Mouse (Mus musculus) thymus, adult 18-20 months (tissue): ENCODE results near the gene Ang5.
"Not testable (repeated sequence)": the region's sequence is repeated elsewhere in the genome, so short reads cannot be mapped to it uniquely, and the experiment has no call there.

Source experiments
- DNase-seq, 2 experiments: peaks; one replicate each; pipeline ENCODE4 v3.0.0; 2022; ENCODE audit warnings: mixed read lengths in 2 of 2

Ang5 gene

DNA sequence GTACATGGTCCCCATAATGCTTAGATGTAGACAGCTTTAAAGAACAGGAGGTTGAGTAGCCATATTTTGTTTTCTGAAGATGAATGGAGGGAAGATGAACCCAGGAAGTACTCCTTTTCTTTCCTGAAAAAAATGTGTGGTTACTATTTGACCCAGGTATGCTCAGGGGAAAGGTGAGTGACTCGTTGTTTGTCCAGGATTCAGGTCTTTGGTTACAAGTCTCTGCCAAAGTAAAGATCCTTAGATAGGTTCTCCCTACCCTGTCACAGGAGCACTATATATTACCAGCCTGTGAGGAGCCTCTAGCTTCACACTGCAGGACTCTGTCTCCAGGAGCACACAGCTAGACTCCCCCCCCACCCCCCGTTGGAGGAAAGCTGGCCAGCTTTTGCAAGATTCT, at the start of gene Ang5:
Ang5 (plus strand) TSS at position 301 of the 400 bp plus-strand sequence.
- not testable (repeated sequence) for DNase-seq

DNA sequence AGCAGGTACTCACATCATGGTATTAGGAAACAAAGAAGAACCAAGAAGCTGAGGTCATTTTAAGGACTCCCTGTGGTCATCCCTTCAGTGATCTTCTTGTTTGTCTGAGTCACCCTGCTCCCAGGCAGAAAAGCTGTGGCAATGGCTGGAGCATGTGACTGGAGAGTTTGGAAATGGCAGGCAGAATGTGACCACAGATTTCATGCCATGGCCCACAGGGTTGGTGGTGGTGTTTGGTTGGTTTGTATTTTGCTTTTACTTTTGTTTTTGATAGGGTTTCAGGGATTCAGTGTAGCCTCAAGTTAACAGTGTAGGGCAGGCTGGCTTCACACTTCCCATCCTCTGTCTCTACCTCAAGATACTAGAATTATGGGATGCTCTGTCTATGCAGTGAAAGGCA, 38.7 kb upstream of the Ang5 start:
- not testable (repeated sequence) for DNase-seq

DNA sequence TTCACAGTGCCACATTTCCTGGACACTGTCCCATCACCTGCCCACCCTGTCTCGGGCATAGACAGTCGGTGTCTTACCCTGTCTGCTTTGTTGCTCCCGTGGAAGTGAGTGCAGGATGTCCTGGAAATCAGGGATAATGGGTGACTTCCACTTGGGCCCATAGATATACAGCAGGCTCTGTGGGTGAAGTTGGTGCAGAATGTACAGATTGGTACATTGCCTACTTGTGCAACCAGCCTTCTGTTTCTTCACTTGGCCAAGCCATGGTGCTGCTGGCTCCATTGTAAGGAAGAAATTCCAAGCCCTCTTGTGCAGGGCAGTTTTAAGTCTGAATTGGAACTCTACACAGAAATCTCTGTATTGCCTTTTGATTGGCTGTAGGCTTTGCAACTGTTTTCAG, 33.4 kb upstream of the Ang5 start, which contains the start of gene Ear10:
Ear10 (minus strand) TSS at position 101 of the 400 bp plus-strand sequence.
- not testable (repeated sequence) for DNase-seq

DNA sequence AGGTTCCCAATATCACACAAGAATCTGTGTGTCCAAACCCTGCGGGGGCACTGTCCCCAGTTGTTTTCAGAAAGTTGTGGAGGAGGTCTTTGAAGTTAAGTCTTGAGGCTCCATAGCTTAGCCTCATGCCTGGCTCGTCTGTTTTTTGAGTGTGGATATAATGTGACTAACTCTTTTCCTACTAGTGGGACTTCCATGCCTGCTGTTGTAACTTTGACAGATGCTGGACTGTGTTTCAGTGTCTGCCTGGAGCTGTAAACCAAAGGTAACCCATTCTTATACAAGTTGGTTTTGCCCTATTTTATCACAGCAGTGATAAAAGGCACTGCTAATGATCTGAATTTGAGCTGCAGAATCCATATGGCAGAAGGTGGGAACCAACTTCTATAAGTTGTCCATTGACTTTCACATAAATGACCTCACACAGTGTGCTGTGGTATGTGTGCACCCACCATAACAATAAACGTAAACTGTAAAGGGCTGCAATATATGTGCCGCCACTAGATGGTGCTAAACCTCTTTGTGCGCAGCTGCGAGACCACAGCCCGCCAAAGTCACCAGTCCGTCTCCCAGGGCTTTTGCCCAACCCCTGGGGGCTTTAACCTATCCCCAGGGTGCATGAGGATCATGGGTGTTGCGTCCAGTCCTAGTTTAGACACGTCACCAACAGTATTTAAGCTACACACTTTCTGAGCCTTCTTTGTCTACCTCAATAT, 32.0 kb upstream of the Ang5 start, which contains the start of gene Gm8113:
Gm8113 (plus strand) TSS at position 703 of the 716 bp plus-strand sequence.
- peak in 1 of 2 experiments; percentile 5 for DNase-seq

DNA sequence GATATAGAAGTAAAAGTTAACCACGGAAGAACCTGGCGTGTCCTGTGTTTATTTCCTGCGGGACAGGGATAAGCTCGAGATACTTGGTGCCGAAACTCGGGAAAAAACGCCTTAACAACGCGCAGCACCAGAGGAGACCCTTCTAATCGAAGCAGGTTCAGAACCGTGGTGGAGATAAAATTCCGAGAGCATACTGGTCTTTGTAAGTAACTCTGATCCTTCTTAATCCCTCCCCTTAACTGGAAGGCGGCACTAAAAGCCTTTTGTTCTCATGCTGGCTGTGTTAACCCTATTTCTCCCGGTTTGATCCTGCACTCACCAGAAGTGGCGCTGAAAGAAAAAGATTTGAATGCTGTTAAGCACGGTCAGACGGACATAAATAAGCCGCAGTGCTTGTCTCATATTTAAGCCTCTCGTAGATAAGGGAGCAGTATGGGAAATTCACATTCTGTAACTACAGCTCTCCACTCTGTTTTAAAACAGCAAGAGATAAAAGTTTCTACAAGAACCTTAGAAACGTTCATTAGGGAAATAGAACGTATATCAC, 31.4 kb upstream of the Ang5 start:
- not testable (repeated sequence) for DNase-seq

DNA sequence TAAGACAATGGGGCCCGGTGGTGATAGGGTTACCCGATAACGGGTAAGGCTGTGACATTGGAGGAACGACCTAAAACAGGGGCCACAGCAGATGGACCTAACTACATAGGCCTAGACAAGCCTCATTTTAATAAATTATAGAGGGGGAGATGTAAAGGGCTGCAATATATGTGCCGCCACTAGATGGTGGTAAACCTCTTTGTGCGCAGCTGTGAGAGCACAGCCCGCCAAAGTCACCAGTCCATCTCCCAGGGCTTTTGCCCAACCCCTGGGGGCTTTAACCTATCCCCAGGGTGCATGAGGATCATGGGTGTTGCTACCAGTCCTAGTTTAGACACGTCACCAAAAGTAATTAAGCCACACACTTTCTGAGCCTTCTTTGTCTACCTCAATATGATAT, 23.9 kb upstream of the Ang5 start:
- DNase-seq: not testable (repeated sequence)

DNA sequence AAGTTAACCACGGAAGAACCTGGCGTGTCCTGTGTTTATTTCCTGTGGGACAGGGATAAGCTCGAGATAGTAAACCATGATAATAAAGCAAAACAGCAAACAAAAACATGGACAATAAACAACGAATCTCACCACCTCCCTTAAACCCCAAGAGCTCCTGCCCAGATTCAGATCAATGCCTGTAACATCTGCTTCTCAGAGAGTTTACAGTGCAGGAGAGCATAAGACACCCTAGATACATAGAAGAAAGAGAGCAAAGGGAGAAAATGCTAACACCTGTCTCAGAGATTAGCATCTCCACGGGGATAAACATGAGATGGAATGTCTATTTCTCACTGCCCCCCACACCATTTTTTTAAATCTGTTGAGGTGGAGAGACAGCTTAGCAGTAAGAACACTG, 23.5 kb upstream of the Ang5 start:
- not testable (repeated sequence) for DNase-seq

DNA sequence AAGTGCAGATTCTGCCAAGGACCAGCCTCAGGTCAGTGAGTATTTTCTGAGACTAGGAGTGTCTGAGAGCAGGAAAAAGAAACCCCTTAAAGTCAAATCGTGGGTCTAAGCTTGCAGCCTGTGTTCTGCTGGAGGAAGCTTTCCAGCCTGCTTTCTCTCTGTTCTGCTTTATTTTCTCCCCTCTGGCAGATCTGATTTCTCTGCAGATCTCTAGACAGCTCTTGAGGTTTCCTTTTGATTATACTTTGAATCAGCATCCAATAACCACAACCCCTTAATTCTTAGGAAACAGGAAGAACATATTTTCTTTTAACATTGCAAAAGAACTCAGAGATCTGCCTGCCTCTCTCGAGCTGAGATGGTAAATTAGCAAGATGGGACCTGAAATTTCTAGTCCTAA, 3.5 kb upstream of the Ang5 start:
- not testable (repeated sequence) for DNase-seq

DNA sequence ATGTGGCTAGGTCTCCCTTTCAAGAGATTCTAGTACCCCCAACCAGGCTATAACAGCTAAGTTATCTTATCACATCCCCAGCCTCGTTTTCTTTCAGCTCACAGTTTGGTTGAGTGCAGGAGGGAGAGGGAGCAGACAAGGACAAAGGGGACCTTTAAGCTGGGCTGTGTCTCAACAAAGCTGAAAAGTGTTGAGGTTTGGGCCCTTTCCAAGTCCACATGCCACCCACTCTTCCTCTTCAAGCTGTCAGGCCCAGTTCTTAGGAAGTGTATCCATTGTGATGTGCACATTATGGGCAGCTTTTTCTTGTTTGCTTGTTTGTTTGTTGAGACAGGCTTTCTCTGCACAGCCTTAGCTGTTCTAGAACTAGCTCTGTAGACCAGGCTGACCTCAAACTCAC, 1.8 kb upstream of the Ang5 start:
- not testable (repeated sequence) for DNase-seq

DNA sequence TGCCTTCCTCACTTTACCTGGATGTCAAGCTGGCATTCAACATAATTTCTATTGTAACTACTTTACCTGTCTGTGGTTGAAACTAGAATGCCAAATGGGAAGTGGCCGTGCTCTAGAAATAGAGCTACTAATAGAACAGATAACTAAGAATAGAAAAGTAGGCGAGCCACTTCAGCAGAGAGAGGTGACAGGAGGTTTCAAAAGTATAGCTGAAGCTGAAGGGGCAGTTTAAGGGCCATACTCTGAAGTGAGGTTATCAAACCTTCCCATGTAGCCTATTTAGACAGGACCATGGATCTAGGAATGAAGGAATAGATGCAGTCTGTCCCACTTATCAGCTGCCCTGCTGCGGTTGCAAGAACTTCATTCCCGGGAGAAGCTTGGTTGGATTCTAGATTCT, 26.6 kb downstream of the Ang5 start:
- no peak for DNase-seq

DNA sequence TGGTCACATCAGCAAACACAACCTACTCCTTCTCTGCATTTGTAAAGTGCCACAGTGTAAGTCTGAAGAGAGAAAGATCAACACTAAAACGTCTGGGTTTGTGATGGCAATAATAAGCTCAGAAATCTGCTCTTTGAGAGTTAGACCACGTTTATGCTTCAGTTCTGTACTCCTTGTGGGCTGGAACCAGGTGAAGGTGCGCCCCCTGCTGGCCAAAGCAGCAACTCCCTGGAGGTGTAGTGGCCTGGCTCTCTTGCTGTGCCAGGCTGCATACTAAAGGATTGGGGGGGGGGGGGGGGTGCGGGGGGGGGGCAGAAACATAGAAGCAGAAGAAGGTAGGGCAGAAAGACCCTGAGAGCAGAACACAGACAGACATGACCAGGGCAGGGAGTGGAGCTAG, 27.0 kb downstream of the Ang5 start:
- DNase-seq: no peak

DNA sequence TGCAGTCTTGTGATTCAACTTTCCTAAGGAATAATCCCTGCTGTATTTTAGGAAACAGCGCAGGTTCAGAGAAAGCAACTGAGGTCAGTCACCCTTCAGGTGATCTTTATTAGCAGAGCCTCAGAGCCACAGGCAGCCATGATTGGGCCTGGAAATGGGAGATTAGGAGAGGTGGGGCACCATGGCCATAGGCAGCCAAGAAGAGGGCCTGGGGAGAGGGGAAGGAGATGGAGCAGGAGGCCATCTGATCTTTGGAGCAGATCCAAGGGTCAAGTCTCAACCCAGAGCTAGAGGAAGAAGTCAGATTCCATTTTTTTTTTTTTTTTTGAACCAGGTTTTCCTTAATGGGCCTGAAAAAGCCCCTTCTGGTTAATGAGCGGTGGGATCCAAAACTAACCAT, 29.3 kb downstream of the Ang5 start:
- no peak for DNase-seq

DNA sequence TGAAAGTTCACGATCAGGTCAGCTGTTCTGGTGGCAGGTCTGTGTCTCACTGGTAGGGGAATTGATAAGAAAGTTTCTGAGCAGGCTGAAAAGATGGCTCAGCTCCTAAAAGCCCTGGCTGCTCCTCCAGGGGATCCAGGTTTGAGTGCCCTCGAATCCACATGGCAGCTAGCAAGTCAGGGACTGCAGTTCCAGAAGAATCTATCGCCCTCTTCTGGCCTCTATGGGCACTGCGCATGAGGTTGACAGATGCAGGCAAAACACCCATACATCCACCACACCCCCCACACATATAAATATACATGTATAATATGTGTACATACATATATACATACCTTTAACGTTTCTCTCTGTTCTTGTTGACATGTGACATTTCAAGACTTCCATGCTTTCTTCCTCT, 30.5 kb downstream of the Ang5 start:
- DNase-seq: peak; percentile 5 to 7

DNA sequence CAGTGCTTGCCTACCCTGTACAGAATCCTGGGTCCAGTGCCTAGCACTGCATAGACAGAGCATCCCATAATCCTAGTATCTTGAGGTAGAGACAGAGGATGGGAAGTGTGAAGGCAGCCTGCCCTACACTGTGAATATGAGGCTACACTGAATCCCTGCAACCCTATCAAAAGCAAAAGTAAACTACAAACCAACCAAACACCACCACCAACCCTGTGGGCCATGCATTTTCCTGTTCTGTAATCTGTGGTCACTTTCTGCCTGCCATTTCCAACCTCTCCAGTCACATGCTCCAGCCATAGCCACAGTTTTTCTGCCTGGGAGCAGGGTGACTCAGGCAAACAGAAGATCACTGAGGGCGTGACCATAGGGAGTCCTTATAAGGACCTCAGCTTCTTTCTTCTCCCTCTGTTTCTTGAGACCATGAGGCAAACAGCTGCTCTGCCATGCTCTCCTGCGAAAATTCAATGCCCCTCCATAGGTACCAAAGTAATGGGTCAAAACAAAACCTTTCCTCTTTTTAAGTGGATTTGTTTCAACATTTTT, 41.7 kb downstream of the Ang5 start:
- DNase-seq: not testable (repeated sequence)

DNA sequence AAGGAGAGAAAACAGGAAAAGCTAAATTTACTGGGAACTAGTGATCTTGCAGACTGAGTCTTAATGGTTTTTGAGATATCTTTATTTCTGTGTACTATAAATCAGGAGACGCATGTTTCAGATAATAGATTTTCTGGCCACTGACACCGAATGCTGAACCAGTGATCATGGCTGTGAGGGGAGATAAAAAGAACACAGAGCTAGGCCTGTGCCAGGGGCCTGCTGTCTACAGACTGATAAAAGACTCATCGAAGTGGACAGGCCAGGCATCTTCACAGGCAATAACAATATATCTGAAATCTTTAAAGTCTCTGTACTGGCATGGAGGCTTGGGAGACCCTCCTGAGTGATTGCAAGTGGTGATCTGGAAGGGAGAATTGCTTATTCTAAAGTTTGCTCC, 44.7 kb downstream of the Ang5 start:
- no peak for DNase-seq

DNA sequence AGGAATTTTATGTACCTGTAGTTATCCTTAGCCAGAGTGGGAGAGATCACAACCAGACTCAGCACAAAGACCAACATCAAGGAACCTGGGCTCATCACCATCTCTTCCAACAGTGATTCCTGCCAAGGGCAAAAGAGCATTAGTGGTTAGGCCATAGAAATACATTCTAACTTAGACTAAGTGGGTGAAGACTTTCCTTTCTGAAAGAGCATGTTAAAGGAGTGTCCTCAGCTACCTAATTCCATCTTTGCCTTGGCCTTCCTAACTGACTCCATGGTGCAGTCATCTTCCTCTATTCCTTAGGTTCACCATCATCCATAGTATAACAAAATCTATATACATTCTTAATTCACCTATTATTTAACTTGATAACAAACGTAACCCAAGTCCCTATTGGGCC, 45.3 kb downstream of the Ang5 start, which contains the start of gene Ang6:
Ang6 (minus strand) TSS at position 101 of the 400 bp plus-strand sequence.
- no peak for DNase-seq

DNA sequence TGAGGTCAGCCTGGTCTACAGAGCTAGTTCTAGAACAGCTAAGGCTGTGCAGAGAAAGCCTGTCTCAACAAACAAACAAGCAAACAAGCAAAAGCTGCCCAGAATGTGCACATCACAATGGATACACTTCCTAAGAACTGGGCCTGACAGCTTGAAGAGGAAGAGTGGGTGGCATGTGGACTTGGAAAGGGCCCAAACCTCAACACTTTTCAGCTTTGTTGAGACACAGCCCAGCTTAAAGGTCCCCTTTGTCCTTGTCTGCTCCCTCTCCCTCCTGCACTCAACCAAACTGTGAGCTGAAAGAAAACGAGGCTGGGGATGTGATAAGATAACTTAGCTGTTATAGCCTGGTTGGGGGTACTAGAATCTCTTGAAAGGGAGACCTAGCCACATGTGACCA, 51.2 kb downstream of the Ang5 start:
- DNase-seq: not testable (repeated sequence)

DNA sequence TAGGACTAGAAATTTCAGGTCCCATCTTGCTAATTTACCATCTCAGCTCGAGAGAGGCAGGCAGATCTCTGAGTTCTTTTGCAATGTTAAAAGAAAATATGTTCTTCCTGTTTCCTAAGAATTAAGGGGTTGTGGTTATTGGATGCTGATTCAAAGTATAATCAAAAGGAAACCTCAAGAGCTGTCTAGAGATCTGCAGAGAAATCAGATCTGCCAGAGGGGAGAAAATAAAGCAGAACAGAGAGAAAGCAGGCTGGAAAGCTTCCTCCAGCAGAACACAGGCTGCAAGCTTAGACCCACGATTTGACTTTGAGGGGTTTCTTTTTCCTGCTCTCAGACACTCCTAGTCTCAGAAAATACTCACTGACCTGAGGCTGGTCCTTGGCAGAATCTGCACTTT, 52.8 kb downstream of the Ang5 start:
- DNase-seq: not testable (repeated sequence)
